Mouse (Mus musculus) stomach, embryonic 15.5 days (tissue): ENCODE data around the gene Tmem107. TPM values are rescaled to one million over a fixed set of nuclear protein-coding genes. Genes with fewer than 3 reads are reported as not detected.

Source experiments
- ATAC-seq: fragments of 200-750 bp; cut with Nextera tagmentation; 2 replicates; pipeline ENCODE4 v1.8.0; 2017; ENCODE audit warnings: low read depth, moderate number of reproducible peaks, moderate TSS enrichment; ENCODE audit not compliant: insufficient read depth, low FRiP score
- H3K27ac ChIP-seq: fragments of 300-500 bp; sonication (generic); 2 replicates; pipeline ENCODE4 v1.5.1; 2015; ENCODE audit warnings: mild to moderate bottlenecking, inconsistent platforms
- H3K27me3 ChIP-seq: fragments of 300-500 bp; sonication (generic); replicated peaks from 2 replicates; pipeline ENCODE4 v1.6.1; 2015; ENCODE audit warnings: inconsistent platforms
- H3K36me3 ChIP-seq: fragments of 300-500 bp; sonication (generic); 2 replicates; pipeline ENCODE4 v1.6.1; 2015; ENCODE audit warnings: inconsistent platforms
- H3K4me1 ChIP-seq: fragments of 300-500 bp; sonication (generic); 2 replicates; pipeline ENCODE4 v1.6.1; 2015; ENCODE audit warnings: inconsistent platforms
- H3K4me2 ChIP-seq: fragments of 300-500 bp; sonication (generic); 2 replicates; pipeline ENCODE4 v1.6.1; 2015; ENCODE audit warnings: mild to moderate bottlenecking, inconsistent platforms
- H3K4me3 ChIP-seq: fragments of 300-500 bp; sonication (generic); replicated peaks from 2 replicates; pipeline ENCODE4 v1.5.1; 2015; ENCODE audit warnings: inconsistent platforms
- H3K9ac ChIP-seq: fragments of 300-500 bp; sonication (generic); 2 replicates; pipeline ENCODE4 v1.6.1; 2015; ENCODE audit warnings: inconsistent platforms
- H3K9me3 ChIP-seq: fragments of 300-500 bp; sonication (generic); 2 replicates; pipeline ENCODE4 v1.6.1; 2016; ENCODE audit warnings: inconsistent platforms
- WGBS: fragments of 180-500 bp; shearing (Covaris S2); methylation state at CpG from one replicate; pipeline ENCODE4 v1.1.7; 2015; 5-methylcytosine and 5-hydroxymethylcytosine counted together
- polyA plus RNA-seq: library from polyadenylated mRNA; unstranded; fragments of >200 nt; fragmentation: Nextera tagmentation; extraction: Ambion mirVana; gene quantifications from 2 replicates; pipeline ENCODE4 v1.2.1, GENCODE M21; 2015

Tmem107 gene
- polyA plus RNA-seq, 1 experiment from 2014 or later, result 55.0 TPM

DNA sequence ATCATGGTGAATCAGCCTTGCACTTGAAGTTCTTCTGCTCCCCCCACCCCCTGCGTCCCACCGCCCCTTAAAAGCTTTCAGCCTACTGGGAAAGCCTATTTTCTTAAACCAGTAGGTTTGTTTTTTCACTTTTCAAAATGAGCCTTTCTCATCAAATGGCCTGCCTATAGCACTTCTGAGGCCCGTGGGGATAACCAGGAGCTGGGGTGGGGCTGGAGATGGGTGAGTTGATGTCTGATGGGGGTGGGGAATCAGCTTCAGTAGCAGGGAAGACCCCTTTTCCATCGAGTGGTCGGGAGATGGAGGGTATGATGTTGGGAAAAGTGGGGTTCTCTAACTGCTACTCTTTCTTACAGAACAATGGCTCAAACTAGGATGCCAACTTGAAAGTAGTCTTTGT is 46.2 kb downstream of the Tmem107 start:
- no peak for ATAC-seq
- H3K4me3 ChIP-seq, result peak overlapping the region; percentile 72; the same call in 1 of the 2 replicates
- peaks cover 29% of the 10 kb centered on the region for H3K4me1 ChIP-seq
- H3K27ac ChIP-seq, result no peak overlapping the region
- H3K36me3 ChIP-seq, result no peaks in the 10 kb centered on the region
- H3K9me3 ChIP-seq, result no peaks in the 10 kb centered on the region
- WGBS, result 44% methylated on average over 5 of the region's 5 CpGs
- peak overlapping the region; percentile 95 for H3K4me2 ChIP-seq
- H3K27me3 ChIP-seq, result no peaks in the 10 kb centered on the region
- no peak overlapping the region for H3K9ac ChIP-seq

DNA sequence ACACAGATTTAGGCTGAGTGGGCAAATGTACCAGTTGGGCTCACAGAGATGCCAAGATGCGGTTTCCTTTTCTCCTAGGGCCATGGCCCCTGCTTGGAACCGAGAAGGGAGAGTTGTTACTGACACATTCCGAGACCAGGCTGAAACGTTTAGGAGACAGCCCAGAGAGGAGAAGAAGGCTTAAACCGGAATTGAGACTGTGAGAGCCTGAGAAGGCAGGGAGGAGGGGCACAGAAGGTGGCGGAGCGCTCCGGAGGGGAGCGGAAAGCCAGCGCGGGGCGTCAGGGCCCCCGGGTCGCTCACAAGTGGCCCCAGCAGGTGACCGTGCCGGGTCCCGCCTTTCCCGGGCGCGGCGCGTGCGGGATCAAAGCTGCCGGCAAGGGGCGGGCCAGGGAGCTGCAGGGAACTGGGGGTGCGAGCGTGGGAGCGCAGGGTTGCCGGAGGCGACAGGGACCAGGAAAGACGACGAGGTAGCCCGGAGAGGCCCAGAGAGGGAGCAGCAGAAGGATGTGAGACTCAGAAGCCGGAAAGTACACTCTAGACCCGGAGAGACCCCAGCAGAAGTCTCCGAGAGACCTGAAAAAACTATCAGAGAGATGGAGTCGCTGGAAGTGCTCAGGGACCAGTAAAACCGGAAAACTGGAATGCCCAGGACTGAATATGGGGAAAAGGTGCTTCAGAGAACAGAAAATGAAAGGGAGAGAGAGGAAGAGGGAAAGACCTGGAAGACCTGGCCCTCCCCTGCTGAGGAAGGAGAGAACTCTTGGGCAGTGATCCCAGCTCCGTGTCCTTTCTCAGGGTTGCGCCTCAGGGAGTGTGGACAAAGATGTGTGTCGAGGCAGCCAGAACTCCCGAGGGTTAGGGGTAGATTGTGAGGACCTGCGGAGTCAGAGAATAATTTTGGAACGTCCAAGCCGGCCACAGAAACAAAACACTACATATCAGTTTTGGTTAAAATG is 47.4 kb downstream of the Tmem107 start:
- Histone ChIP-seq H3K4me2 (peak overlapping the region; percentile 95), H3K27ac (peak overlapping the region; percentile 91), H3K4me3 (peak overlapping the region; percentile 72), H3K27me3 (no peaks in the 10 kb centered on the region), H3K9me3 (no peaks in the 10 kb centered on the region), H3K36me3 (no peaks in the 10 kb centered on the region), H3K4me1 (peaks cover 30% of the 10 kb centered on the region), H3K9ac (peak overlapping the region; percentile 76)
- ATAC-seq, result peak; percentile 11; the same call in 1 of the 2 replicates
- WGBS, result under 1% methylated on average over 44 of the region's 45 CpGs

DNA sequence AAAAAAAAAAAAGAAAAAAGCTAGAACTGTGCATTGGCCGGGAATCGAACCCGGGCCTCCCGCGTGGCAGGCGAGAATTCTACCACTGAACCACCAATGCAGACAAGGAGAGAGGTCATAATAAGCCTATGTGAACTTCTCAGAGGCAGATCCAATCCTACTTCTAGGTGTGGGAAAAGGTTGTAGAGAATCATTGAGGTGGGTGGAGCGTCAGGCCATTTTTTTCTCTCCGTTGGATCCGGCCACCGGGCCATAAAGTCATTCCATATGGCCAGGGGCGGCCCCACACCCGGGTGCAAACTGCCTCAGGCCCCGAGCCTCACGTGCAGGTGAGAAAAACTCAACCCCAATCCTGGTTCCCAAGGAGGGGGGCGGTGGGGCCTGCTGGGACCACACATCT is 48.2 kb downstream of the Tmem107 start:
- WGBS, result 3% methylated on average over 15 of the region's 15 CpGs
- ATAC-seq, result 0 out of 2 replicates have a peak, but pooled peaks have one; percentile 6
- no peaks in the 10 kb centered on the region for H3K9me3 ChIP-seq
- H3K9ac ChIP-seq, result no peak overlapping the region
- H3K27me3 ChIP-seq, result no peaks in the 10 kb centered on the region
- peak overlapping the region; percentile 95 for H3K4me2 ChIP-seq
- peak overlapping the region; percentile 91; the same call in 1 of the 2 replicates for H3K27ac ChIP-seq
- peak overlapping the region; percentile 72 for H3K4me3 ChIP-seq
- no peaks in the 10 kb centered on the region for H3K36me3 ChIP-seq
- H3K4me1 ChIP-seq, result peaks cover 32% of the 10 kb centered on the region

DNA sequence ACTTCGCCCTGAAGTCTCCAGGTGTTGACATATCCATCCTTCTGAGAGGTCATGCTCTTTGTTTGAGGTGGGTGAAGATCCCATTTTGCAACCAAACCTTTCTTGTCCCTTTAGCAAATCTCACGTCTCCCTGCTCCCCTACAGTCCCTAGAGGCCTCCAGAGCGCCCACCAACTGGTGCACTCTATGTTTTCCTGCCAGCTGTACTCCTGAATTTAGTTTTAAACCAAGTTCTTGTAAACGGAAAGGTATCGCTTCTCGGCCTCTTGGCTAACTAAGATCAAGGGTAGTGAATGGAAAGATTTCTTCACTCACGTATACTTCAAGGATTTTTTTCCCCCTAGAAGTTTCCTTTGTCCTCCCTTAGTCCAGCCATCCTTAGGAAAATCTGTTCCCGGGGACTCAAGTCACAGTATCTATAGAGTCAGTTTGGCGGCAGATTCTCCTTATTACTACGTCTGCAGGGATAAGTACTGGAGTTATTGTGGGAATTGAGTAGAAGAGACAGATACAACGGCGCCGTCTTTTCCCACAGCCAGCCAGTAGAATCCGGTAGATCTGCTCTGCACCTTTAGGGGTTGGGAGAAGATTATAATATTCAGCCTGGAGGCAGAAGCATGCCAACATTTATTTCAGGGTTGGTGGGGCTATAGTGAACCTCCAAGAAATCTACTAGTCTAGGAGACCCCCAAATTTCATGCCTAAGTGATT is 49.0 kb downstream of the Tmem107 start:
- no peaks in the 10 kb centered on the region for H3K27me3 ChIP-seq
- H3K9me3 ChIP-seq, result no peaks in the 10 kb centered on the region
- 46% methylated on average over 14 of the region's 14 CpGs for WGBS
- H3K27ac ChIP-seq, result no peak overlapping the region
- H3K4me2 ChIP-seq, result peak overlapping the region; percentile 95
- H3K4me1 ChIP-seq, result peaks cover 32% of the 10 kb centered on the region
- H3K9ac ChIP-seq, result no peak overlapping the region
- H3K36me3 ChIP-seq, result no peaks in the 10 kb centered on the region
- no peak for ATAC-seq
- H3K4me3 ChIP-seq, result peak overlapping the region; percentile 82

DNA sequence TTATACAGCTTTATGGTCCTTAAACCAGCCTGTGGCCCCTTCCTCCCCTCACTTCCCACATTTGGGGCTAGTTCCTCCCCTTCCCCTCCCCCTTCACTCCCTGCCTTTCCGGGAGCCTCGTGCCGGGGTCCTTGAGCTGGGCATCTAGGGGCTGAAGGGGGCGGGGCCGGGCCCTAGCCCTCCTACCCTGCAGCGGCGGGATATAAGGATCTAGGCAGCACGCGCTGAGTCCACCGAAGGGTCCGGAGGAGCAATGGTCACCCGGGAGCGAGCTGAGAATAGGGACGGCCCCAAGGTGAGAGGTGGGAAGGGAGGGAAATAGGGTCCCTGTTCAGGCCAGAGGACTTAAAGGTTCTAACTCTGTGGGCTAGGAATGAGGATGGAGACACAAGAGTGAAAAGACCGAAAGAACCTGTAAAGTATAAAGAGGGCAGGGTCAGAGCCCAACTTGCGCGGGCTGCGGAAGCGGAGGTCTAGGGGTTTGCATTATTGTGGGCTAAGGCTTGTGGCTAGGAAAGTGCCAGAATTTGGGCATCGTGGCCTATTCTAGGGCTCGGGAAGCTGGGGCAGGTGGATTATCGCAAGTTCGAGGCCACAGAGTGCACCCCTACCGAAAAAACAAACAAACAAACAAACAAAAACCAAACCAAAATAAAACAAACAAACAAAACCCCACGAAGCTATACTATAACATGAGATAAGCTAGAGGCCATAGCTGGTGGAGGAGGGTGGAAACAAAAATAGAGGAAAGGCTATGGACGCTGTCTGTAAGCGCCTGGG is 49.8 kb downstream of the Tmem107 start, which contains the start of gene Hes7:
Gene Hes7 (plus strand): TSS at position 184 of the 780 bp plus-strand sequence.
- Histone ChIP-seq H3K4me3 (peak within 1 kb of the TSS; percentile 82), H3K9me3 (no peaks in the 10 kb centered on the region), H3K36me3 (no peaks in the 10 kb centered on the region), H3K4me2 (peak within 1 kb of the TSS; percentile 95), H3K4me1 (peaks cover 32% of the 10 kb centered on the region), H3K27me3 (no peaks in the 10 kb centered on the region), H3K27ac (peak within 1 kb of the TSS; percentile 94), H3K9ac (peak within 1 kb of the TSS; percentile 63; the same call in 1 of the 2 replicates)
- 2% methylated on average over 27 of the region's 27 CpGs for WGBS
- ATAC-seq, result no peak

DNA sequence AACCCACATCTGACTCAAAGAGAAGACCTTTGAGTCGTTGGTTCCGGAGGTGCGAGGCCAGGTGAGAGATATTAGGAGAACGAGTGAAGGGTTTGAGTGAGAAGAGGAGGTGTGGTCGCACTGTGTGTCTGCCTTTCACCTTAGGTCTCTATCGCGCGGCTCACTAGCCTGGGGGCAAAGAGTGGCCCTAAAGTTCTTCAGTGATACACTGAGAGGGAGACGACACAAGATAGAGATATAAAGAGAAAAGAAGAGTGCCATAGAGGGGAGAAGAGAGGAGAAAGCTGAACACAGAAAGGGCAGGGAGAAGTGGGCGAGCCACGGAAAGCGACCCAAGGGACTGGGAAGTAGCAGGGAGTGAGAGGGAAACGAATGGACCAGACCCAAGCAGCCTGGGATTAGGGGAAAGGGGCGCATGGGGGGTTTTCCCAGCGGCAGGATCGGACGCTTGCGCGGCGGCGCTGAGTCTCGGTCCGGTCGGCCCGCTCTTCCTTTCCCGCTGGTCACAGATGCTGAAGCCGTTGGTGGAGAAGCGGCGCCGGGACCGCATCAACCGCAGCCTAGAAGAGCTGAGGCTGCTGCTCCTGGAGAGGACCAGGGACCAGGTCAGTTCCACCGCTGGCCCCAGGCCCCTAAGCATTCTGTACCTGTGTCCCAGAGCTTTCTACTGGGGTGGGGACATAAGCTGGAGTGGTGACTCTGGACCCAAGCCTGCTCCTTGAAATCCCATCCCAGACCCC is 50.6 kb downstream of the Tmem107 start:
- H3K4me2 ChIP-seq, result peak overlapping the region; percentile 95
- peak overlapping the region; percentile 63; the same call in 1 of the 2 replicates for H3K9ac ChIP-seq
- H3K36me3 ChIP-seq, result no peaks in the 10 kb centered on the region
- no peaks in the 10 kb centered on the region for H3K9me3 ChIP-seq
- H3K4me3 ChIP-seq, result peak overlapping the region; percentile 82
- H3K27ac ChIP-seq, result peak overlapping the region; percentile 94
- H3K4me1 ChIP-seq, result peaks cover 38% of the 10 kb centered on the region
- WGBS, result under 1% methylated on average over 33 of the region's 33 CpGs
- no peak for ATAC-seq
- H3K27me3 ChIP-seq, result no peaks in the 10 kb centered on the region

DNA sequence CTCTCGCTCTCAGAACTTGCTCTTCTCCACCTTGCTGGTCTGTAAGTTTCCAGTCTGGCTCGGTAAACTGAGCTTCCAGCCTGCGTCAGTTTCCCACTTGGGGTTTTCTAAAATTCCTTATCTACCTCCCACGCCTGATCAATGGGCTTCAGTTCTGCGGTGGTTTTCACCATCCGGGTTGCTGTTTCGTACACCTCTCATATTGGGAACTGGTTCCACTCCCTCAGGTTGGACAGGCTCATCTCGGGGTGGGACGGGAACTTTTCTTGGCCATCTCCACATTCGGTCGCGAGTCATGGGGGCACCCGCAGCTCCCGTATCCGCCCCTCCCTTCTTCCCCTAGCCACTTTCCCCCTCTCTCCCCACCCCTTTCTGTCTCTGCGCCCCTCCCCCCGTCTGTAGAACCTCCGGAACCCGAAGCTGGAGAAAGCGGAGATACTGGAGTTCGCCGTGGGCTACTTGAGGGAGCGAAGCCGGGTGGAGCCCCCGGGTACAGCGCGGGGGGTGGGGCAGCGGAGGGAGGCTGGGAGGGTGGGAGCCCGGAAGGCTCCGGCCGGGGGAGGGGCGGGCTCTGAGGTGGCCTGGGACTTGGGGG is 51.2 kb downstream of the Tmem107 start:
- Histone ChIP-seq H3K4me1 (peaks cover 39% of the 10 kb centered on the region), H3K27ac (peak overlapping the region; percentile 94), H3K27me3 (no peaks in the 10 kb centered on the region), H3K9me3 (no peaks in the 10 kb centered on the region), H3K36me3 (no peaks in the 10 kb centered on the region), H3K9ac (peak overlapping the region; percentile 63), H3K4me3 (peak overlapping the region; percentile 82), H3K4me2 (peak overlapping the region; percentile 95)
- ATAC-seq, result no peak
- under 1% methylated on average over 32 of the region's 32 CpGs for WGBS

DNA sequence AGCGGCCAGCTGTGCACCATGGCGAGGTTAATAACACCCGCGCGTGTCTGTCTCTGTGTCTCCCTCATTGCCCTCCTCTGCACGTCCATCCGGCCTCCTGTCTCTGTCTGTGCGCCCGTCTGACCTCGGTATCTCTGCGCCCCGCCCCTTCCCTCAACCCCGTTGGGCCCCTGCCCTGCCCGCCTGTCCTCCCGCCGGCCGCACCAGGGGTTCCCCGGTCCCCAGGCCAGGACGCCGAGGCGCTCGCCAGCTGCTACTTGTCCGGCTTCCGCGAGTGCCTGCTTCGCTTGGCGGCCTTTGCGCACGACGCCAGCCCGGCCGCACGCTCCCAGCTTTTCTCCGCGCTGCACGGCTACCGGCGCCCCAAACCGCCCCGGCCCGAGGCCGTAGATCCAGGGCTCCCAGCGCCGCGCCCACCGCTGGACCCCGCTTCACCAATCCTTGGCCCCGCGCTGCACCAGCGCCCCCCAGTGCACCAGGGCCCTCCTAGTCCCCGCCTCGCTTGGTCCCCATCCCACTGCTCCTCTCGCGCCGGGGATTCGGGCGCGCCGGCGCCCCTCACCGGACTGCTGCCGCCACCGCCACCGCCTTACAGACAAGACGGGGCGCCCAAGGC is 51.8 kb downstream of the Tmem107 start, which contains the start of gene 9130213A22Rik:
Gene 9130213A22Rik (minus strand): TSS at position 254 of the 616 bp plus-strand sequence.
- Histone ChIP-seq H3K4me1 (peaks cover 37% of the 10 kb centered on the region), H3K27me3 (no peaks in the 10 kb centered on the region), H3K9ac (peak within 1 kb of the TSS; percentile 63), H3K4me2 (peak within 1 kb of the TSS; percentile 95), H3K4me3 (peak within 1 kb of the TSS; percentile 82), H3K27ac (peak within 1 kb of the TSS; percentile 94), H3K36me3 (no peaks in the 10 kb centered on the region), H3K9me3 (no peaks in the 10 kb centered on the region)
- under 1% methylated on average over 66 of the region's 66 CpGs for WGBS
- ATAC-seq, result peak; percentile 62
